Mouse (Mus musculus) CH12.LX (cell line): ENCODE measurements around the gene Acsl1.

Experiments used
- CTCF ChIP-seq, 2 experiments: IDR thresholded peaks in 1 of 2; conservative IDR thresholded peaks in 1 of 2; 2 replicates each; pipeline ENCODE4 v1.5.1; 2011 to 2012; ENCODE audit warnings: low read depth in 2 of 2, low read length in 2 of 2, improper control_type of control experiment in 1 of 2, inconsistent platforms in 1 of 2, mild to moderate bottlenecking in 1 of 2, moderate library complexity in 1 of 2
- E2F4 ChIP-seq: IDR thresholded peaks from 2 replicates; pipeline ENCODE4 v1.6.1; 2011; ENCODE audit warnings: low read depth, low read length, improper control_type of control experiment; ENCODE audit not compliant: insufficient replicate concordance
- EP300 ChIP-seq: IDR thresholded peaks from 2 replicates; pipeline ENCODE4 v1.6.1; 2011; ENCODE audit warnings: low read length, improper control_type of control experiment
- MXI1 ChIP-seq: IDR thresholded peaks from 2 replicates; pipeline ENCODE4 v1.6.1; 2011; ENCODE audit warnings: mild to moderate bottlenecking, low read depth, low read length, improper control_type of control experiment
- MYC ChIP-seq: IDR thresholded peaks from 2 replicates; pipeline ENCODE4 v1.6.1; 2011; ENCODE audit warnings: low read depth, mild to moderate bottlenecking, improper control_type of control experiment, low read length
- NELFE ChIP-seq: IDR thresholded peaks from 2 replicates; pipeline ENCODE4 v1.6.1; 2011; ENCODE audit warnings: low read depth, low read length, improper control_type of control experiment
- POLR2A ChIP-seq: IDR thresholded peaks from 2 replicates; pipeline ENCODE4 v1.6.1; 2011; ENCODE audit warnings: low read depth, mild to moderate bottlenecking, improper control_type of control experiment, low read length
- ZC3H11A ChIP-seq: IDR thresholded peaks from 2 replicates; pipeline ENCODE4 v1.6.1; 2012; ENCODE audit warnings: low read depth, mild to moderate bottlenecking, inconsistent platforms, low read length, improper control_type of control experiment
- ZNF384 ChIP-seq: IDR thresholded peaks from 2 replicates; pipeline ENCODE4 v1.6.1; 2012; ENCODE audit warnings: low read depth, low read length, improper control_type of control experiment, inconsistent platforms

GRCm38 (mm10) chr8:46482771-46483170 is 11.9 kb downstream of the Acsl1 start:
- no peak for TF ChIP-seq MYC
- no peak for TF ChIP-seq CTCF (conservative IDR thresholded peaks at IDR 0.05 in 1 of 2, IDR thresholded peaks at IDR 0.05 in 1 of 2; ENCODE audit: low read depth in 2 of 2, low read length in 2 of 2)
- TF ChIP-seq POLR2A = no peak
- no peak for TF ChIP-seq MXI1
- TF ChIP-seq ZC3H11A = no peak
- no peak for TF ChIP-seq E2F4
- no peak for TF ChIP-seq EP300
- no peak for TF ChIP-seq ZNF384
- TF ChIP-seq NELFE = no peak
